Mouse (Mus musculus) gastrocnemius, postnatal 25 days (tissue): ENCODE measurements around the gene Zfand6. TPM values are rescaled to one million over a fixed set of nuclear protein-coding genes. Genes with fewer than 3 reads are reported as not detected.

Experiments
- DNase-seq: peaks from one replicate; pipeline ENCODE4 v3.0.0; 2022
- total RNA-seq, 2 experiments: library from RNA; stranded (reverse); gene quantifications; 1 replicate in 1 of 2; 2 replicates in 1 of 2; pipeline ENCODE4 v1.2.3; 2021

Gene Zfand6
- total RNA-seq, 2 experiments from 2014 or later: 89.6 to 91.9 TPM

- no peak for DNase-seq
Observed at GRCm38 (mm10) chr7:84594087-84594916, 95.5 kb downstream of the Zfand6 start.

GRCm38 (mm10) chr7:84591347-84591746 is 98.4 kb downstream of the Zfand6 start:
- no peak for DNase-seq

- DNase-seq: no peak
Observed at GRCm38 (mm10) chr7:84590622-84591021, 99.1 kb downstream of the Zfand6 start.

- DNase-seq: no peak
Observed at GRCm38 (mm10) chr7:84587101-84587783, 102.5 kb downstream of the Zfand6 start.

GRCm38 (mm10) chr7:84586360-84587100 is 103.2 kb downstream of the Zfand6 start:
- no peak for DNase-seq

GRCm38 (mm10) chr7:84585086-84585485 is 104.7 kb downstream of the Zfand6 start:
- DNase-seq: no peak

- no peak for DNase-seq
Observed at GRCm38 (mm10) chr7:84579769-84580168, 110.0 kb downstream of the Zfand6 start.

GRCm38 (mm10) chr7:84578841-84579240 is 110.9 kb downstream of the Zfand6 start:
- DNase-seq: no peak

- DNase-seq: no peak
Observed at GRCm38 (mm10) chr7:84577034-84577433, 112.7 kb downstream of the Zfand6 start.

GRCm38 (mm10) chr7:84566200-84566599 is 123.6 kb downstream of the Zfand6 start:
- no peak for DNase-seq

GRCm38 (mm10) chr7:84564236-84564635 is 125.5 kb downstream of the Zfand6 start:
- no peak for DNase-seq

Other genes starting within 250 kb of the Zfand6 start
- under 1 TPM; 0.16 to 0.18 TPM for gene Gm2115, start 161.0 kb downstream of the Zfand6 start, total RNA-seq
- 1 to 10 TPM; 1.4 to 4.0 TPM for gene Fah, start 83.2 kb downstream of the Zfand6 start, total RNA-seq
- not detected for gene Olfr291, start 163.6 kb upstream of the Zfand6 start, total RNA-seq